Mouse (Mus musculus): ENCODE data around the gene Znrf4. TPM values are rescaled to one million over a fixed set of nuclear protein-coding genes. Genes with fewer than 3 reads are reported as not detected.

The Znrf4 gene
- polyA plus RNA-seq, 1 experiment from 2014 or later: not detected

- H3K9ac ChIP-seq: no peak overlapping the region
- no peaks in the 10 kb centered on the region for H3K27me3 ChIP-seq
- 0 out of 2 replicates have a peak, but pooled peaks cover 6% of the 10 kb centered on the region for H3K36me3 ChIP-seq
- H3K4me1 ChIP-seq: peaks cover 86% of the 10 kb centered on the region
- no peak overlapping the region for H3K4me3 ChIP-seq
- H3K27ac ChIP-seq: peak overlapping the region; percentile 97
- 79% methylated on average over 7 of the region's 7 CpGs for WGBS
- no peak for ATAC-seq (ENCODE audit: insufficient number of reproducible peaks, insufficient read depth, low FRiP score, low TSS enrichment, low read depth)
- H3K9me3 ChIP-seq: no peaks in the 10 kb centered on the region; the same call in 1 of the 2 replicates
- no peak overlapping the region for H3K4me2 ChIP-seq
Observed at GRCm38 (mm10) chr17:56464817-56465216, 47.4 kb downstream of the Znrf4 start.

GRCm38 (mm10) chr17:56464345-56464744 lies 47.9 kb downstream of the Znrf4 start:
- peak overlapping the region; percentile 97 for H3K27ac ChIP-seq
- no peaks in the 10 kb centered on the region for H3K27me3 ChIP-seq
- 87% methylated on average over 2 of the region's 2 CpGs for WGBS
- no peak overlapping the region for H3K4me2 ChIP-seq
- H3K9me3 ChIP-seq: no peaks in the 10 kb centered on the region; the same call in 1 of the 2 replicates
- no peak for ATAC-seq (ENCODE audit: insufficient number of reproducible peaks, insufficient read depth, low FRiP score, low TSS enrichment, low read depth)
- H3K4me3 ChIP-seq: no peak overlapping the region
- 0 out of 2 replicates have a peak, but pooled peaks cover 6% of the 10 kb centered on the region for H3K36me3 ChIP-seq
- H3K4me1 ChIP-seq: peaks cover 86% of the 10 kb centered on the region
- H3K9ac ChIP-seq: no peak overlapping the region

- no peaks in the 10 kb centered on the region for H3K27me3 ChIP-seq
- peaks cover 6% of the 10 kb centered on the region; the same call in 1 of the 2 replicates for H3K36me3 ChIP-seq
- peak overlapping the region; percentile 74; the same call in 1 of the 2 replicates for H3K4me3 ChIP-seq
- peak overlapping the region; percentile 59 for H3K9ac ChIP-seq
- peak overlapping the region; percentile 97 for H3K27ac ChIP-seq
- 32% methylated on average over 1 of the region's 1 CpGs for WGBS
- H3K4me2 ChIP-seq: peak overlapping the region; percentile 82
- peaks cover 86% of the 10 kb centered on the region for H3K4me1 ChIP-seq
- no peaks in the 10 kb centered on the region; the same call in 1 of the 2 replicates for H3K9me3 ChIP-seq
- no peak for ATAC-seq (ENCODE audit: insufficient number of reproducible peaks, insufficient read depth, low FRiP score, low TSS enrichment, low read depth)
Observed at GRCm38 (mm10) chr17:56463500-56463899, 48.7 kb downstream of the Znrf4 start.

GRCm38 (mm10) chr17:56462835-56463455 lies 49.3 kb downstream of the Znrf4 start:
- ATAC-seq (ENCODE audit: insufficient number of reproducible peaks, insufficient read depth, low FRiP score, low TSS enrichment, low read depth): peak; percentile 11

GRCm38 (mm10) chr17:56461771-56462743 lies 50.2 kb downstream of the Znrf4 start:
- H3K4me1 ChIP-seq: peaks cover 79% of the 10 kb centered on the region
- H3K4me3 ChIP-seq: peak overlapping the region; percentile 74
- peaks cover 15% of the 10 kb centered on the region for H3K36me3 ChIP-seq
- whole genome bisulfite sequencing: under 1% methylated on average over 77 of the region's 77 CpGs
- peak; percentile 92 for ATAC-seq (ENCODE audit: insufficient number of reproducible peaks, insufficient read depth, low FRiP score, low TSS enrichment, low read depth)
- H3K27ac ChIP-seq: peak overlapping the region; percentile 97
- H3K27me3 ChIP-seq: no peaks in the 10 kb centered on the region
- peak overlapping the region; percentile 82 for H3K4me2 ChIP-seq
- peak overlapping the region; percentile 88 for H3K9ac ChIP-seq
- H3K9me3 ChIP-seq: no peaks in the 10 kb centered on the region

More at GRCm38 (mm10) chr17:56462835-56463455, 49.3 kb downstream of the Znrf4 start:
- Histone ChIP-seq H3K27me3 (no peaks in the 10 kb centered on the region), H3K4me1 (peaks cover 86% of the 10 kb centered on the region), H3K27ac (peak overlapping the region; percentile 97), H3K9me3 (no peaks in the 10 kb centered on the region), H3K4me2 (peak overlapping the region; percentile 82), H3K36me3 (peaks cover 7% of the 10 kb centered on the region), H3K9ac (peak overlapping the region; percentile 59), H3K4me3 (peak overlapping the region; percentile 74)
- WGBS: 2% methylated on average over 17 of the region's 17 CpGs

Other genes starting within 250 kb of the Znrf4 start
- 4.1 and 4.3 TPM in 2 replicates for gene Ticam1, start 235.6 kb downstream of the Znrf4 start, polyA plus RNA-seq (2015; fragmentation: Nextera tagmentation; extraction: Ambion mirVana)
- gene Plin3, start 219.6 kb downstream of the Znrf4 start, polyA plus RNA-seq (2015; fragmentation: Nextera tagmentation; extraction: Ambion mirVana): 65.8 and 83.2 TPM in 2 replicates
- gene Arrdc5, start 212.1 kb downstream of the Znrf4 start, polyA plus RNA-seq (2015; fragmentation: Nextera tagmentation; extraction: Ambion mirVana): not detected in 2 replicates
- gene Uhrf1, start 209.1 kb downstream of the Znrf4 start, polyA plus RNA-seq (2015; fragmentation: Nextera tagmentation; extraction: Ambion mirVana): 135 and 143 TPM in 2 replicates
- gene Kdm4b, start 186.4 kb downstream of the Znrf4 start, polyA plus RNA-seq (2015; fragmentation: Nextera tagmentation; extraction: Ambion mirVana): 36.5 and 36.9 TPM in 2 replicates
- 120 and 121 TPM in 2 replicates for gene Ptprs, start 35.9 kb downstream of the Znrf4 start, polyA plus RNA-seq (2015; fragmentation: Nextera tagmentation; extraction: Ambion mirVana)
- 3.9 and 5.4 TPM in 2 replicates for gene Gm20219, start 42.0 kb upstream of the Znrf4 start, polyA plus RNA-seq (2015; fragmentation: Nextera tagmentation; extraction: Ambion mirVana)
- 97.6 and 103 TPM in 2 replicates for gene Safb2, start 72.2 kb upstream of the Znrf4 start, polyA plus RNA-seq (2015; fragmentation: Nextera tagmentation; extraction: Ambion mirVana)
- gene Safb, start 72.4 kb upstream of the Znrf4 start, polyA plus RNA-seq (2015; fragmentation: Nextera tagmentation; extraction: Ambion mirVana): 119 and 132 TPM in 2 replicates
- gene 2410015M20Rik, start 97.3 kb upstream of the Znrf4 start, polyA plus RNA-seq (2015; fragmentation: Nextera tagmentation; extraction: Ambion mirVana): 254 and 258 TPM in 2 replicates
- 1,916 and 1,978 TPM in 2 replicates for gene Rpl36, start 101.0 kb upstream of the Znrf4 start, polyA plus RNA-seq (2015; fragmentation: Nextera tagmentation; extraction: Ambion mirVana)
- 50.9 and 53.7 TPM in 2 replicates for gene Lonp1, start 114.5 kb upstream of the Znrf4 start, polyA plus RNA-seq (2015; fragmentation: Nextera tagmentation; extraction: Ambion mirVana)
- gene Catsperd, start 115.7 kb upstream of the Znrf4 start, polyA plus RNA-seq (2015; fragmentation: Nextera tagmentation; extraction: Ambion mirVana): 0.66 and 0.94 TPM in 2 replicates
- gene Ranbp3, start 160.9 kb upstream of the Znrf4 start, polyA plus RNA-seq (2015; fragmentation: Nextera tagmentation; extraction: Ambion mirVana): 98.4 and 105 TPM in 2 replicates
- gene Ndufa11, start 205.3 kb upstream of the Znrf4 start, polyA plus RNA-seq (2015; fragmentation: Nextera tagmentation; extraction: Ambion mirVana): 397 and 420 TPM in 2 replicates
- gene Vmac, start 205.6 kb upstream of the Znrf4 start, polyA plus RNA-seq (2015; fragmentation: Nextera tagmentation; extraction: Ambion mirVana): 19.2 and 24.6 TPM in 2 replicates
- 17.7 and 18.4 TPM in 2 replicates for gene Nrtn, start 245.1 kb upstream of the Znrf4 start, polyA plus RNA-seq (2015; fragmentation: Nextera tagmentation; extraction: Ambion mirVana)